Mouse (Mus musculus) E14TG2a.4 (cell line): Measurements from ENCODE around the gene Prmt6.

Experiments
- CTCF ChIP-seq: conservative IDR thresholded peaks from 2 replicates; pipeline ENCODE4 v1.5.1; 2014; ENCODE audit warnings: low read length
- NANOG ChIP-seq: IDR thresholded peaks from 2 replicates; pipeline ENCODE4 v1.6.1; 2014; ENCODE audit warnings: borderline replicate concordance, low read length, mixed read lengths
- POU5F1 ChIP-seq: IDR thresholded peaks from 2 replicates; pipeline ENCODE4 v1.6.1; 2014; ENCODE audit warnings: low read length, borderline replicate concordance

GRCm38 (mm10) chr3:110253105-110253504 lies 2.3 kb upstream of the Prmt6 start:
- TF ChIP-seq CTCF (no peak), NANOG (no peak), POU5F1 (no peak)
